Mouse (Mus musculus): Measurements from ENCODE around the gene Glyat. TPM values are rescaled to one million over a fixed set of nuclear protein-coding genes. Genes with fewer than 3 reads are reported as not detected.
A peak's percentile ranks its signal among the peaks of the same experiment; 100 is the strongest.
"Not testable (repeated sequence)": the region's sequence is repeated elsewhere in the genome, so short reads cannot be mapped to it uniquely, and the experiment has no call there.

The Glyat gene
- polyA plus RNA-seq, 1 experiment from 2014 or later, result 6.0 TPM

GRCm38 (mm10) chr19:12634259-12634658, 1.2 kb downstream of the Glyat start:
- Histone ChIP-seq H3K36me3 (replicated peaks; ENCODE audit: insufficient read depth, low read length) (no peaks in the 10 kb centered on the region), H3K4me1 (ENCODE audit: insufficient read depth) (0 out of 2 replicates have a peak, but pooled peaks cover 6% of the 10 kb centered on the region), H3K27ac (ENCODE audit: low read depth) (no peak overlapping the region), H3K4me2 (ENCODE audit: low read depth, low read length) (no peak overlapping the region), H3K4me3 (ENCODE audit: low read depth, low read length) (no peak overlapping the region), H3K9ac (replicated peaks) (no peak overlapping the region), H3K9me3 (ENCODE audit: low read length) (no peaks in the 10 kb centered on the region), H3K27me3 (ENCODE audit: insufficient read depth, low read length) (no peaks in the 10 kb centered on the region)
- 76% methylated on average over 3 of the region's 3 CpGs for WGBS (ENCODE audit: insufficient replicate concordance)
- ATAC-seq (no peak), DNase-seq (no peak)
- TF ChIP-seq EP300 (IDR thresholded peaks at IDR 0.05; ENCODE audit: low read depth) (no peak), CTCF (IDR thresholded peaks at IDR 0.05; ENCODE audit: low read depth) (no peak)

DNA sequence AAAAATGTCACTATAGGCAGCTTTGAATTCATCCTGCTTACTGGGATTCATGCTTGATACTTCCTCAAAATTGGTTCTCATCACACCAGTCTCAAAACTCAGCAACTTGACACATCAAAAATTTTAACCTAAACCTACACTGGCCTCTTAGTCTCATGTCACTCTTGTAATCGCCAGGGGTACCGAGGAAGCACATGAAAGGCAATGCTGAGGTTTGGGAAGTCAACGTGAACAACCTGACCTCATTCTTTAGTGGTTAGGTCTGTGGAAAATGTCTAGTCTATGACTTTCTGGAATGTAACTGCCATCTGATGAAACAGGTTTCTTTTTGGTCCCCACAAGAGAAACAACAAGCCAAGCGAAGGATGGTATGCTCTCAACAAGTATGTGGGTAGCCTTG, 1.9 kb downstream of the Glyat start:
- no peaks in the 10 kb centered on the region for H3K36me3 ChIP-seq (replicated peaks; ENCODE audit: insufficient read depth, low read length)
- 0 out of 2 replicates have a peak, but pooled peaks cover 6% of the 10 kb centered on the region for H3K4me1 ChIP-seq (ENCODE audit: insufficient read depth)
- TF ChIP-seq CTCF (IDR thresholded peaks at IDR 0.05; ENCODE audit: low read depth) (no peak), EP300 (IDR thresholded peaks at IDR 0.05; ENCODE audit: low read depth) (no peak)
- no peak overlapping the region for H3K9ac ChIP-seq (replicated peaks)
- no peaks in the 10 kb centered on the region for H3K9me3 ChIP-seq (ENCODE audit: low read length)
- H3K4me2 ChIP-seq (ENCODE audit: low read depth, low read length), result no peak overlapping the region
- no peak overlapping the region for H3K4me3 ChIP-seq (ENCODE audit: low read depth, low read length)
- no peak overlapping the region for H3K27ac ChIP-seq (ENCODE audit: low read depth)
- 83% methylated on average over 4 of the region's 4 CpGs for WGBS (ENCODE audit: insufficient replicate concordance)
- no peaks in the 10 kb centered on the region for H3K27me3 ChIP-seq (ENCODE audit: insufficient read depth, low read length)
- ATAC-seq (no peak), DNase-seq (no peak)

- TF ChIP-seq CTCF (IDR thresholded peaks at IDR 0.05; ENCODE audit: low read depth) (no peak), EP300 (IDR thresholded peaks at IDR 0.05; ENCODE audit: low read depth) (no peak)
- 0 out of 2 replicates have a peak, but pooled peaks cover 6% of the 10 kb centered on the region for H3K4me1 ChIP-seq (ENCODE audit: insufficient read depth)
- 0 out of 2 replicates have a peak overlapping the region, but pooled peaks have one; percentile 57 for H3K27ac ChIP-seq (ENCODE audit: low read depth)
- DNase-seq (no peak), ATAC-seq (peak; percentile 53)
- no peaks in the 10 kb centered on the region for H3K9me3 ChIP-seq (ENCODE audit: low read length)
- H3K4me3 ChIP-seq (ENCODE audit: low read depth, low read length), result no peak overlapping the region
- H3K9ac ChIP-seq (replicated peaks), result no peak overlapping the region
- no peak overlapping the region for H3K4me2 ChIP-seq (ENCODE audit: low read depth, low read length)
- no peaks in the 10 kb centered on the region for H3K27me3 ChIP-seq (ENCODE audit: insufficient read depth, low read length)
- no peaks in the 10 kb centered on the region for H3K36me3 ChIP-seq (replicated peaks; ENCODE audit: insufficient read depth, low read length)
- 49% methylated on average over 3 of the region's 3 CpGs for WGBS (ENCODE audit: insufficient replicate concordance)
These were observed 3.8 kb downstream of the Glyat start for GRCm38 (mm10) chr19:12636863-12637262.

- H3K4me2 ChIP-seq (ENCODE audit: low read depth, low read length), result no peak overlapping the region
- no peak overlapping the region for H3K9ac ChIP-seq (replicated peaks)
- 0 out of 2 replicates have a peak, but pooled peaks cover 5% of the 10 kb centered on the region for H3K4me1 ChIP-seq (ENCODE audit: insufficient read depth)
- no peak overlapping the region for H3K4me3 ChIP-seq (ENCODE audit: low read depth, low read length)
- WGBS (ENCODE audit: insufficient replicate concordance), result 50% methylated on average over 1 of the region's 1 CpGs
- peak overlapping the region; percentile 77 for H3K27ac ChIP-seq (ENCODE audit: low read depth)
- ATAC-seq, result peak; percentile 84
- no peaks in the 10 kb centered on the region for H3K36me3 ChIP-seq (replicated peaks; ENCODE audit: insufficient read depth, low read length)
- H3K27me3 ChIP-seq (ENCODE audit: insufficient read depth, low read length), result no peaks in the 10 kb centered on the region
- H3K9me3 ChIP-seq (ENCODE audit: low read length), result no peaks in the 10 kb centered on the region
- no peak for DNase-seq
- 0 out of 2 replicates have a peak, but pooled peaks have one; percentile 13 for TF ChIP-seq EP300 (IDR thresholded peaks at IDR 0.05; ENCODE audit: low read depth)
- no peak for TF ChIP-seq CTCF (IDR thresholded peaks at IDR 0.05; ENCODE audit: low read depth)
These were observed 4.9 kb downstream of the Glyat start for GRCm38 (mm10) chr19:12638049-12638448.

GRCm38 (mm10) chr19:12649511-12649910, 16.4 kb downstream of the Glyat start:
- H3K9ac ChIP-seq (replicated peaks), result no peak overlapping the region
- no peaks in the 10 kb centered on the region for H3K9me3 ChIP-seq (ENCODE audit: low read length)
- no peaks in the 10 kb centered on the region for H3K36me3 ChIP-seq (replicated peaks; ENCODE audit: insufficient read depth, low read length)
- no peak overlapping the region for H3K27ac ChIP-seq (ENCODE audit: low read depth)
- TF ChIP-seq CTCF (IDR thresholded peaks at IDR 0.05; ENCODE audit: low read depth), result no peak
- no peak for TF ChIP-seq EP300 (IDR thresholded peaks at IDR 0.05; ENCODE audit: low read depth)
- ATAC-seq (no peak), DNase-seq (no peak)
- H3K27me3 ChIP-seq (ENCODE audit: insufficient read depth, low read length), result no peaks in the 10 kb centered on the region
- H3K4me1 ChIP-seq (ENCODE audit: insufficient read depth), result no peaks in the 10 kb centered on the region
- no peak overlapping the region for H3K4me3 ChIP-seq (ENCODE audit: low read depth, low read length)
- no peak overlapping the region for H3K4me2 ChIP-seq (ENCODE audit: low read depth, low read length)

GRCm38 (mm10) chr19:12666156-12666555, 33.0 kb downstream of the Glyat start:
- Histone ChIP-seq H3K9me3 (ENCODE audit: low read length) (peaks cover 7% of the 10 kb centered on the region), H3K4me3 (ENCODE audit: low read depth, low read length) (no peak overlapping the region), H3K9ac (replicated peaks) (no peak overlapping the region), H3K27ac (ENCODE audit: low read depth) (no peak overlapping the region), H3K4me2 (ENCODE audit: low read depth, low read length) (no peak overlapping the region), H3K27me3 (ENCODE audit: insufficient read depth, low read length) (no peaks in the 10 kb centered on the region), H3K4me1 (ENCODE audit: insufficient read depth) (no peaks in the 10 kb centered on the region), H3K36me3 (replicated peaks; ENCODE audit: insufficient read depth, low read length) (no peaks in the 10 kb centered on the region)
- TF ChIP-seq CTCF (IDR thresholded peaks at IDR 0.05; ENCODE audit: low read depth) (no peak), EP300 (IDR thresholded peaks at IDR 0.05; ENCODE audit: low read depth) (no peak)
- DNase-seq (no peak), ATAC-seq (no peak)
- 73% methylated on average over 1 of the region's 1 CpGs for WGBS (ENCODE audit: insufficient replicate concordance)

- not testable (repeated sequence) for H3K4me1 ChIP-seq (ENCODE audit: insufficient read depth); H3K27me3 ChIP-seq (ENCODE audit: insufficient read depth, low read length); H3K4me3 ChIP-seq (ENCODE audit: low read depth, low read length); H3K36me3 ChIP-seq (replicated peaks; ENCODE audit: insufficient read depth, low read length); H3K9ac ChIP-seq (replicated peaks); DNase-seq; ATAC-seq; H3K9me3 ChIP-seq (ENCODE audit: low read length); H3K4me2 ChIP-seq (ENCODE audit: low read depth, low read length); H3K27ac ChIP-seq (ENCODE audit: low read depth)
- 90% methylated on average over 3 of the region's 3 CpGs for WGBS (ENCODE audit: insufficient replicate concordance)
These were observed 35.5 kb downstream of the Glyat start for GRCm38 (mm10) chr19:12668601-12669000.
